Mouse (Mus musculus) cortical plate, adult 2 months (tissue): Measurements from ENCODE around the gene Metrn.

Experiments
- CTCF ChIP-seq: fragments of 200-500 bp; IDR thresholded peaks from 2 replicates; pipeline ENCODE4 v1.5.1; 2011; ENCODE audit warnings: mild to moderate bottlenecking, control low read depth, low read length; ENCODE audit not compliant: insufficient read depth; ENCODE audit errors: extremely low read depth
- POLR2A ChIP-seq: fragments of 200-500 bp; IDR thresholded peaks from 2 replicates; pipeline ENCODE4 v1.6.1; 2011; ENCODE audit warnings: mild to moderate bottlenecking, low read length, control low read depth; ENCODE audit not compliant: insufficient read depth; ENCODE audit errors: extremely low read depth

DNA sequence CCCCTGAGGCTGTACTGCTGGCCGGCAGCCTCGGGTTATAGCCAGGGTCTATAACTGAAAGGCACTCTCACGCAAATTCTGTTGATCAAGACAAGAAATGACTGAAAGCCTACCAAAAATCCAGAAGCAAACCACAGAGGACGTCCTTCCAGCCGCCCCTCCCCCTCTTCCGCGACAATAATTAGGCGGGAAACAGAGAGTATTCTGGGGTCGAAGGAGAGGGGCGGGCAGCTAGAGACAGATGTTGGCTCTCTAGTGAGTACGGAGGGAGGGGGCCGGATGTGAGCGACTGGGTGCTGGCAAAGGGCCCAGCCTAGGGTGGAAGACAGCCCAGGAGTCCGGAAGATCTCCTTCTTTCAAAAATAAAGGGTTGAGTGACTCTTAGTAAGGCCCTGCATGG is 4.3 kb downstream of the Metrn start, which contains the start of gene Fam173a:
- TF ChIP-seq CTCF: no peak
- TF ChIP-seq POLR2A: no peak
